Mouse (Mus musculus) heart, adult 11 months (tissue): ENCODE measurements around the gene Harbi1.

Experiments
- DNase-seq: peaks from one replicate; pipeline ENCODE4 v3.0.0; 2022

Harbi1 gene

GRCm38 (mm10) chr2:91718276-91718675 lies 7.6 kb downstream of the Harbi1 start:
- DNase-seq = no peak

- DNase-seq = peak; percentile 45
Observed at GRCm38 (mm10) chr2:91723382-91723781, 12.7 kb downstream of the Harbi1 start.

- peak; percentile 16 for DNase-seq
Observed at GRCm38 (mm10) chr2:91723951-91724350, 13.3 kb downstream of the Harbi1 start.

- DNase-seq = peak; percentile 2
Observed at GRCm38 (mm10) chr2:91724716-91725115, 14.1 kb downstream of the Harbi1 start.

DNA sequence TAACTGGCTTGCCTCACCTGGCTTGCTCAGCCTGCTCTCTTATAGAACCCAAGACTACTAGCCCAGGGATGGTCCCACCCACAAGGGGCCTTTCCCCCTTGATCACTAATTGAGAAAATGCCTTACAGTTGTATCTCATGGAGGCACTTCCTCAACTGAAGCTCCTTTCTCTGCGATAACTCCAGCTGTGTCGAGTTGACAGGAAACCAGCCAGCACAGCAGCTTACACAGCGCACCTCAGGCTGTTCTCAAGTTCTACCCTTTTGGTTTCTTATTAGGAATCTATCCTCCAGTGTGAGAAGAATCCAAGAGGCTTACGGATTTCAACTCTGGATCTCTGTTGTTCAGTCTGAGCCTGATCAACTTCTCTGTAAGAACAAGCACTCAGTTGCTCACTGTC lies 14.8 kb downstream of the Harbi1 start:
- peak; percentile 73 for DNase-seq

- DNase-seq = peak; percentile 73
Observed at GRCm38 (mm10) chr2:91727011-91727410, 16.4 kb downstream of the Harbi1 start.

- no peak for DNase-seq
Observed at GRCm38 (mm10) chr2:91729571-91729970, 18.9 kb downstream of the Harbi1 start.

- DNase-seq = peak; percentile 98
Observed at GRCm38 (mm10) chr2:91729971-91730821, 19.5 kb downstream of the Harbi1 start, which contains the start of gene Ambra1. Gene Ambra1, plus strand, starts transcription at chr2:91730134.

DNA sequence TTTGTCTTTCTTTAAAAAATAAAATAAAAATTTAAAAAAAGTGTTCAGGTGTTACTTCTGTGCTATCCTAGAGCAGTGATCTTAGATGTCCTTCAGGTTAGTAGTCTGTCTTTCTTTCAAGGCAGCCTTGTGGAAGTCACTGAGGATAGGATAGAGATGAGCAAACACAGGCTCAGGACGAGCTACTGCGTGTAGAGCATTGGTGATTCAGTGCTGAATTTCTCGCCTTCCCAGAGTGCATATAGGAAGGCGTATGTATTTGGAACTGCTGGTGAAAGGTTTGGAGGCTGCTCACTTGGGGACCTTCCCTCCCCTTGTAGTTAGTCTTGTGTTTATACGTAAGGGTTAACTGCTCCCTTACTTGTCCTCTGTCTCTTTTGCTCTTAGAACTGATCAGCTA lies 24.6 kb downstream of the Harbi1 start:
- peak; percentile 56 for DNase-seq

DNA sequence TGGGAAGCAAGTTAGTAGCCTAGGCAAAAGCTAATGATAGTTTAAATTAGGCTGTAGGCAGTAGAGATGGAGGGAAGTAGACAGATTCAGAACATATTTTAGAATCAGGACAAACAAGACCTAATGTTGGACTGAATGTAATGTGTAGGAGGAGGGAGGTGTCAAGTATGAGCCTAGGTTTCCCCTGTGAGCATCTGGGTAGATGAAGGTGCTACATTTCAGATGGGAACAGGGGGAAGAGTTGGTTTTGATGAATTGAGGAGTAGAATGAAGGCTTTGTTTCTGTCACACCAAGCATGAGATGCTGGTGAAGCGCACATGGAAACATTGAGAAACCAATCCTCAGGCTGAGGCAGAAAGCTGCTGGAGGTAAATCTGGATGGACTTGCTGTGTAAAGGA lies 28.9 kb downstream of the Harbi1 start:
- peak; percentile 39 for DNase-seq

GRCm38 (mm10) chr2:91744686-91745085 lies 34.0 kb downstream of the Harbi1 start:
- peak; percentile 54 for DNase-seq

- DNase-seq = peak; percentile 95
Observed at GRCm38 (mm10) chr2:91749811-91750261, 39.2 kb downstream of the Harbi1 start.
